Mouse (Mus musculus) testis, adult 2 months (tissue): Measurements from ENCODE around the gene Cdkl1. TPM values are rescaled to one million over a fixed set of nuclear protein-coding genes. Genes with fewer than 3 reads are reported as not detected.

Source experiments
- H3K27ac ChIP-seq: fragments of 200-500 bp; 2 replicates; pipeline ENCODE4 v1.5.1; 2012; ENCODE audit warnings: low read depth, low read length; ENCODE audit not compliant: control insufficient read depth, insufficient read depth
- H3K27me3 ChIP-seq: fragments of 200-500 bp; 2 replicates; pipeline ENCODE4 v1.6.1; 2012; ENCODE audit warnings: mild to moderate bottlenecking, low read length, moderate library complexity; ENCODE audit not compliant: control insufficient read depth, insufficient read depth
- H3K36me3 ChIP-seq: fragments of 200-500 bp; 2 replicates; pipeline ENCODE4 v1.6.1; 2012; ENCODE audit warnings: mild to moderate bottlenecking, low read length; ENCODE audit not compliant: control insufficient read depth, insufficient read depth
- H3K4me1 ChIP-seq: fragments of 200-500 bp; 2 replicates; pipeline ENCODE4 v1.6.1; 2012; ENCODE audit warnings: low read length; ENCODE audit not compliant: control insufficient read depth, insufficient read depth
- H3K4me3 ChIP-seq: fragments of 200-500 bp; 2 replicates; pipeline ENCODE4 v1.5.1; 2012; ENCODE audit warnings: low read depth, mild to moderate bottlenecking, low read length, moderate library complexity, mixed read lengths; ENCODE audit not compliant: control insufficient read depth
- CTCF ChIP-seq: fragments of 200-500 bp; IDR thresholded peaks from 2 replicates; pipeline ENCODE4 v1.5.1; 2012; ENCODE audit warnings: low read depth, mild to moderate bottlenecking, inconsistent platforms, low read length, moderate library complexity; ENCODE audit not compliant: control insufficient read depth, insufficient read depth, insufficient replicate concordance
- POLR2A ChIP-seq: fragments of 200-500 bp; IDR thresholded peaks from 2 replicates; pipeline ENCODE4 v1.6.1; 2012; ENCODE audit warnings: low read depth, mild to moderate bottlenecking, inconsistent platforms, low read length, moderate library complexity; ENCODE audit not compliant: control insufficient read depth
- polyA plus RNA-seq: library from polyadenylated mRNA; depleted of rRNA; stranded (reverse); fragments of >200 nt; gene quantifications from 2 replicates; pipeline ENCODE4 v1.2.3, GENCODE M21; 2012

Cdkl1 gene
- polyA plus RNA-seq, 1 experiment = 7.9 TPM

GRCm38 (mm10) chr12:69800586-69800985 is 9.5 kb upstream of the Cdkl1 start:
- no peaks in the 10 kb centered on the region; the same call in 1 of the 2 replicates for H3K36me3 ChIP-seq
- H3K27ac ChIP-seq = no peak overlapping the region
- no peaks in the 10 kb centered on the region for H3K27me3 ChIP-seq
- no peaks in the 10 kb centered on the region for H3K4me1 ChIP-seq
- H3K4me3 ChIP-seq = no peak overlapping the region
- no peak for TF ChIP-seq POLR2A
- no peak for TF ChIP-seq CTCF

GRCm38 (mm10) chr12:69796311-69796710 is 5.2 kb upstream of the Cdkl1 start:
- Histone ChIP-seq H3K27ac (no peak overlapping the region), H3K27me3 (no peaks in the 10 kb centered on the region), H3K4me3 (no peak overlapping the region), H3K36me3 (no peaks in the 10 kb centered on the region), H3K4me1 (peaks cover under 1% of the 10 kb centered on the region; the same call in 1 of the 2 replicates)
- TF ChIP-seq POLR2A = no peak
- no peak for TF ChIP-seq CTCF

GRCm38 (mm10) chr12:69789766-69790529 is 1.1 kb downstream of the Cdkl1 start:
- H3K4me3 ChIP-seq = peak overlapping the region; percentile 93
- no peaks in the 10 kb centered on the region for H3K36me3 ChIP-seq
- H3K27me3 ChIP-seq = no peaks in the 10 kb centered on the region
- H3K4me1 ChIP-seq = peaks cover 16% of the 10 kb centered on the region
- H3K27ac ChIP-seq = peak overlapping the region; percentile 75
- TF ChIP-seq CTCF (no peak), POLR2A (no peak; the same call in 1 of the 2 replicates)

- Histone ChIP-seq H3K4me3 (peak overlapping the region; percentile 54), H3K27me3 (no peaks in the 10 kb centered on the region), H3K4me1 (peaks cover 16% of the 10 kb centered on the region), H3K27ac (no peak overlapping the region), H3K36me3 (no peaks in the 10 kb centered on the region)
- TF ChIP-seq POLR2A = no peak
- TF ChIP-seq CTCF = no peak
Observed at GRCm38 (mm10) chr12:69788380-69788779, 2.7 kb downstream of the Cdkl1 start.

- Histone ChIP-seq H3K4me1 (peaks cover 8% of the 10 kb centered on the region), H3K36me3 (no peaks in the 10 kb centered on the region), H3K4me3 (peak overlapping the region; percentile 51), H3K27me3 (no peaks in the 10 kb centered on the region), H3K27ac (0 out of 2 replicates have a peak overlapping the region, but pooled peaks have one; percentile 8)
- TF ChIP-seq POLR2A (no peak), CTCF (no peak)
Observed at GRCm38 (mm10) chr12:69785471-69785870, 5.6 kb downstream of the Cdkl1 start.

GRCm38 (mm10) chr12:69783247-69784025 is 7.6 kb downstream of the Cdkl1 start:
- Histone ChIP-seq H3K27ac (no peak overlapping the region), H3K4me1 (peaks cover 5% of the 10 kb centered on the region), H3K36me3 (no peaks in the 10 kb centered on the region), H3K27me3 (no peaks in the 10 kb centered on the region), H3K4me3 (no peak overlapping the region)
- TF ChIP-seq CTCF (no peak), POLR2A (no peak)
